Mouse (Mus musculus) adrenal gland, adult (tissue): ENCODE data around the gene Epp13.
"Not testable (repeated sequence)": the region's sequence is repeated elsewhere in the genome, so short reads cannot be mapped to it uniquely, and the experiment has no call there.

ENCODE experiments used
- DNase-seq, 2 experiments: peaks; one replicate each; pipeline ENCODE4 v3.0.0; 2022 to 2023; ENCODE audit warnings: low spot score in 1 of 2; ENCODE audit not compliant: inconsistent age in 2 of 2

Gene Epp13

GRCm38 (mm10) chr7:6252410-6252809 is at the start of gene Epp13:
Gene Epp13 (plus strand): TSS chr7:6252710.
- no peak for DNase-seq

GRCm38 (mm10) chr7:6204200-6204599 is 48.3 kb upstream of the Epp13 start:
- DNase-seq: no peak

GRCm38 (mm10) chr7:6213144-6213543 is 39.4 kb upstream of the Epp13 start:
- DNase-seq: peak; percentile 30 to 71

DNA sequence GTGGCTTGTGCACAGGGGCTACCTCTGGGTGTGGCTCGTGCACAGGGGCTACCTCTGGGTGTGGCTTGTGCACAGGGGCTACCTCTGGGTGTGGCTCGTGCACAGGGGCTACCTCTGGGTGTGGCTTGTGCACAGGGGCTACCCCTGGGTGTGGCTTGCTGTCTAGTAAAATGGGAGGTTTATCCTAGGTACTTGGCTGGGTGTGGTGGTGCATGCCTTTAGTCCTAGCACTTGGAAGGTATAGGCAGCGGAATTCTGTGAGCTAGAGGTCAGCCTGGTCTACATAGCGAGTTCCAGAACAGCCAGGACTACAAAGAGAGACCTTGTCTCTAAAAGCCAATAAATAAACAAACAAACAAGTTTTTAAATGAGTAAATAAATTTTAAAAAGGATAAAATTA is 37.8 kb upstream of the Epp13 start:
- not testable (repeated sequence) for DNase-seq

GRCm38 (mm10) chr7:6220147-6220546 is 32.4 kb upstream of the Epp13 start:
- no peak for DNase-seq

GRCm38 (mm10) chr7:6221978-6222377 is 30.5 kb upstream of the Epp13 start, which contains the start of gene Zscan5b:
Gene Zscan5b (plus strand): TSS chr7:6222278.
- DNase-seq: no peak

- DNase-seq: peak; percentile 22 to 73
Measured at GRCm38 (mm10) chr7:6228491-6228890, 24.0 kb upstream of the Epp13 start.

GRCm38 (mm10) chr7:6239787-6240186 is 12.7 kb upstream of the Epp13 start:
- DNase-seq: no peak

DNA sequence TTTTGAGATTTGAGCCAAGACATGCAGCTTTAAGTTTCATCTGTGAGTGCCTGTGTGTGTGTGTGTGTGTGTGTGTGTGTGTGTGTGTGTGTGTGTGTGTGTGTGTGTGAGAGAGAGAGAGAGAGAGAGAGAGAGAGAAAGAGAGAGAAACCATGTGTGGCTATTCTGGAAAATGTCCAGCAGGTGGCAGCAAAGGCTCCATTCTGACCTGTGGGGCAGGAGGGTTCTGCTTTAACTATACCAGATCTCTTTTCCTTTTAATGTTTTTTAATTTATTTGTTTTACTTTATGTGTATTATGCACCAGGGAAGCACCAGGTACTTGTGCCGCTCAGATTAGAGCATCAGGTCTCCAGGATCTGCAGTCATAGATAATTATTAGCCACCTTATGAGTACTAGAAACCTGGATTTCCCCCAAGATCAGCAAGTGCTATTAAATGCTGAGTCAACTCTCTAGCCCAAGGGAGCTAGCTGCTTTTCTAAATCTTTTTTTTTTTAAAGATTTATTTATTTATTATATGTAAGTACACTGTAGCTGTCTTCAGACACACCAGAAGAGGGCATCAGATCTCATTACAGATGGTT is 11.6 kb upstream of the Epp13 start:
- DNase-seq: peak; percentile 25 to 67

DNA sequence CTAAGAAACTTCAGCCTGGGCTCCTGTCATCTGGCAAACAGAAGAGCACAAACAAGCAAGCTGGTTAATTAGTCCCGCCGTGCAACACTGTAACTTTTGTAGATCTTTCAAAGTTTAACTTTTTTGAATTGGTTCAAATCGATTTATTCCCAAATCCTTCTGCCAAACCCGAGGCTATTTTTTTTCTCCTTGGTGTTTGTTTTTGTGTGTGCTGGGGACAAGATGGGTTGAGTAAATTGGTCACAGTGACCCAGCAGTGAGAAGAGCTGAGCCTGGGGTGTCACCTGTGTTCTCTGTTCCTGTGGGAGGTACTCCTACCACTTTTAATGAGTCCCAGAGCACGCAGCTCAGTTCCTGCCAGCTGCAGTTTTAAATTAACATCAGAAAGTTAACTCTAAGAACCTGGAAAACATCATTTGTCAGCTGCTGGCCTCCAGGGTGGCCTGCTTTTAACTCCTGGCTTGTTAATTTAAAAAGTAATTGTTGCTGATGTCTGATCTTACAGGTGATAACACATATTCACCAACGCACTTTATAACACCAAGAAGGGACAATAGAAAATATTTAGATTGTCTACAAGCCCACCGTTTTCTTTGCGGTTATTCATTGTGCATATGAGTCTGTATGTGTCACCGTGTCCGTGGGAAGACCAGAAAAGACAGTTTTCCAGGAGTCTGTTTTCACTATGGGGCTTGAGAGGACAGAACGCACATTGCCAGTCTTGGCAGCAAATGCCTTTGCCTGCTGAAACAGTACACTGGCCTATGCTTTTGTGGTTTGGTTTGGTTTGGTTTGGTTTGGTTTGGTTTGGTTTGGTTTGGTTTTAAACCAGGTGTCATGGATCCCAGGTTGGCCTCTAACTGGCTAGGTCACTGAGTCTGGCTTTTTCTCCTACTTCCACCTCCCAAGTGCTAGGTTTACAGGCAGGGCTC is 7.9 kb upstream of the Epp13 start:
- no peak for DNase-seq

GRCm38 (mm10) chr7:6254451-6254850 is 1.9 kb downstream of the Epp13 start:
- no peak for DNase-seq

- no peak for DNase-seq
Measured at GRCm38 (mm10) chr7:6257386-6257785, 4.9 kb downstream of the Epp13 start.

- no peak for DNase-seq
Measured at GRCm38 (mm10) chr7:6258232-6259220, 6.0 kb downstream of the Epp13 start.

GRCm38 (mm10) chr7:6260004-6260403 is 7.5 kb downstream of the Epp13 start:
- DNase-seq: not testable (repeated sequence)

GRCm38 (mm10) chr7:6262120-6262519 is 9.6 kb downstream of the Epp13 start:
- no peak for DNase-seq

DNA sequence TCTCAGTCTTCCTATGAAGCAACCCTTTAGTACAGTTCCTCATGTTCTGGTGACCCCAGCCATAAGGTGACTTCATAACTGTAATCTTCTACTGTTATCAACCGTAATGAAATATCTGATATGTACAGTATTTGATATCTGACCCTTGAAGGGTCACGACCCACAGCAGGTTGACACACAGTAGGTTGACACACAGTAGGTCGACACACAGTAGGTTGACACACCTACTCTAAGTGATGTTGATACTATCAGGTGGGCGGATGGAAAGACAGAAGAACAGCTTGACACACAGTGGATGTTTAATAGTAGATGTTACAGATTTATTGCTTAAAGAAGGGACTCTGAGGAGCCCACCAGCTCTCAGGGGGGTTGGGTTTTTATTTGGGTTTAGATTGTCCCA is 10.5 kb downstream of the Epp13 start:
- DNase-seq: no peak

GRCm38 (mm10) chr7:6265695-6266094 is 13.2 kb downstream of the Epp13 start:
- peak; percentile 17 to 61 for DNase-seq

DNA sequence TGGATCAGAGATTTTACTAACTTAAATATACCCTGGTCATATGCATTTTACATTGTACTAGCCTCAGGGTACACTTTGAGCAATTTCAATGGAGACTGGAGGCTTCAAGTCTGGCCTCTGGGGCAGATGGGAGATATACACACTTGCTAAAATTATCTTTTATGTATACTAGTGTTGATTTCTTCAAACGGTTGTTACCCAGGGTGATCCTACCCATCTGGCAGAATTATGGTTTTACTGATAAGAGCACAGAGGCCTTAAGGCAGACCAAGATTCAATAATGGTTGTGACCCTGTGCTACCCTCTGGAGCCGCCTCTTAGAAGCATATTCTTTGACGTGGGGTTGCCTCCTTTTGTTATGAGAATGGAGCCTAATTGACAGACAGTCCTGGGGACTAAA is 25.4 kb downstream of the Epp13 start:
- no peak for DNase-seq

GRCm38 (mm10) chr7:6282749-6283148 is 30.2 kb downstream of the Epp13 start:
- peak; percentile 65 to 91 for DNase-seq

- peak; percentile 81 to 95 for DNase-seq
Measured at GRCm38 (mm10) chr7:6283451-6284075, 31.1 kb downstream of the Epp13 start.
